Mouse (Mus musculus): ENCODE results near the gene Olfr146.

Olfr146 gene

DNA sequence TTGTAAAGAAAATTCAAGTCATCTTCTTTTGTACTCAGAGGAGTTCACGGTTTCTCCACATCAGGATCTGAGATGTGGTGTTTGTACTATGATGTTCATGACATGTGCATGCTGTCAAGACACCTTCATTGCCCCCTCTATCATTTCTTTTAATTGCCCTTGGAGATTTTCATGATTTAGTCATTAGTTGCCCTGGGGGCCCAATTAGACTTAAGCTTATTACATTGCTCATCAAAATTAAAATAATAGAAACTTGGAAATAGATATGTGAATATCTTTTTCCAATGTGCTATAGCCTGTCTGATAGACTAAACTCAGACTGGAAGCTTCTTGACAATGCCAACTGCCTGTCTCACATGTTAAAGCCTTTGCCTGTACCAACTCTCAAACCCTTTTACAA lies at the start of gene Olfr146:
Gene Olfr146 (minus strand): TSS at position 101 of the 400 bp plus-strand sequence.
- no peak for DNase-seq (ENCODE audit: inconsistent age in 2 of 2, low spot score in 1 of 2)

DNA sequence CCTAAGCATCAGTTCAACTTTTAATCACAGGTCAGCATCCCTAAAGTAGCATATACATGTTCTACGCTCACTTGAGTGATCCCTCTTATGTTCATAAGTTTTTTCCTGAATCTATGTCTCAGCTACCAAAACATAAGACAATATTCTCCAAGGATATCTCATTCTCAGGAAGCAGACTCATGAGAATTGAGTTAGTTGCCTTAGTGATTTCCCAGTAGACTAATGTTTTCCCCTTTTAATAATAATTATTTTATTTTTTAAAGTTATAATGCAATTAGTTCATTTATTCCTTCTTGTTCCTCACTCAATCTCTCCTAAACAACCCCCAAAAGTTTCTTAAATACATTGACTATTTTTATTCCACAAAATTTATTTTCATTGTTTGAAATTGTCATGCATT lies 41.7 kb upstream of the Olfr146 start, which contains the start of gene Olfr937:
Gene Olfr937 (minus strand): TSS at position 101 of the 400 bp plus-strand sequence.
- DNase-seq (ENCODE audit: inconsistent age in 2 of 2, low spot score in 1 of 2) = no peak

DNA sequence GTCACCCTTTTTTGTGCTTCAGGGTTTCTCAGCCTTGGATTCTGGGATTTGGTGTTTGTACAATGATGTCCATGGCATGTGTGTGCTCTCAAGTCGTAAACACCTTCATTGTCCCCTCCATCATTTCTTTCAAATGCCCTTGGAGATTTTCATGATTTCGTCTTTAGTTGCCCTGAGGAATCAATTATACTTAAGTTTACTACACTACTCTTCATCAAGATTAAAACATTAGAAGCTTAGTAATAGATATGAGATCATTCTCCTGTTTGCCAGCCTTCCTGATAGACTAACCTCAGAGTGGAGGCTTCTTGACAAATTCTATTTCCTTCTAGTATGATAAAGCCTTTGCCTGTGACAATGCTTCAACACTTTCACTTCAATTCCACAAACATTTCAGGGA lies 23.6 kb downstream of the Olfr146 start, which contains the start of gene Olfr935:
Gene Olfr935 (minus strand): TSS at position 101 of the 400 bp plus-strand sequence.
- DNase-seq (ENCODE audit: inconsistent age in 2 of 2, low spot score in 1 of 2) = no peak

DNA sequence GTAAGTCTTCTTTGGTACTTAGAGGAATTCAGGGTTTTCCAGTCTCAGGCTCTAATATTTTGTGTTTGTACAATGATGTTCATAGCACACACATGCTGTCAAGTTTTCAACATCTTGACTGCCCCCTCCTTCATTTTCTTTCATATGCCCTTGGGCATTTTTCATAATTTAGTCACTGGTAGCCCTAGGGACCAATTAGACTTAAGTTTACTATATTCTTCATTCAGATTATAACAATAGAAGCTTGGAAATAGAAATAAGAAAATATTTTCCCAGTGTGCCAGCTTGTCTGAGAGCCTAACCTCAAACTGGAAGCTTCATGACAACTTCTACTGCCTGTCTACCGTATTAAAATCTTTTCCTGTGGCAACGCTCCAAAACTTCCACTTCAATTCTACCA lies 35.0 kb downstream of the Olfr146 start, which contains the start of gene Olfr934:
Gene Olfr934 (minus strand): TSS at position 101 of the 400 bp plus-strand sequence.
- no peak for DNase-seq (ENCODE audit: inconsistent age in 2 of 2, low spot score in 1 of 2)

DNA sequence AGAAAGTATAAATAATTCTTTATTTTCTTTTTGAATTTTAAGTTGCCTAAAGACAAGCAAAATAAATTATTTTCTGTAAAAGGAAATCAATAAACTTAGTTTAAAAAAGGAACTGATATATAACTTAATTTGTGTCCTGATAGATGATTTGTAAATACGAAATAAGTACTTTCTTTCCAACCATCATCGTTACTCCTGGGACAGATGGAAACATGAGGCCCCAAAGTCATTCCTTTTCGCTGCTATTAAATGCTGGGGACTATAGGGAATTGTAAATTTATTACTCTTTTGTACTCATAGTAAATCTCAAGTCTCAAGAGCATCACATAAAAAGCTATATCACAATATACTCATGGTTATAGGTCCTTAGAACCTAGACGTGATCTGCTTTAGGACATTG lies 51.2 kb downstream of the Olfr146 start, which contains the start of gene Olfr933:
Gene Olfr933 (plus strand): TSS at position 301 of the 400 bp plus-strand sequence.
- no peak for DNase-seq (ENCODE audit: inconsistent age in 2 of 2, low spot score in 1 of 2)
